Mouse (Mus musculus) cerebellum, adult 2 months (tissue): Measurements from ENCODE around the gene BC005537.

Experiments used
- CTCF ChIP-seq: fragments of 200-500 bp; IDR thresholded peaks from 2 replicates; pipeline ENCODE4 v1.5.1; 2011; ENCODE audit warnings: low read depth, mild to moderate bottlenecking, control low read depth, low read length, moderate library complexity, borderline replicate concordance; ENCODE audit not compliant: insufficient read depth
- POLR2A ChIP-seq: fragments of 200-500 bp; IDR thresholded peaks from 2 replicates; pipeline ENCODE4 v1.6.1; 2011; ENCODE audit warnings: low read length, control low read depth, borderline replicate concordance; ENCODE audit not compliant: insufficient read depth

GRCm38 (mm10) chr13:24816125-24817092 lies 15.0 kb downstream of the BC005537 start:
- TF ChIP-seq CTCF (no peak), POLR2A (no peak)
